Mouse (Mus musculus): ENCODE results near the gene Stag1.

DNA sequence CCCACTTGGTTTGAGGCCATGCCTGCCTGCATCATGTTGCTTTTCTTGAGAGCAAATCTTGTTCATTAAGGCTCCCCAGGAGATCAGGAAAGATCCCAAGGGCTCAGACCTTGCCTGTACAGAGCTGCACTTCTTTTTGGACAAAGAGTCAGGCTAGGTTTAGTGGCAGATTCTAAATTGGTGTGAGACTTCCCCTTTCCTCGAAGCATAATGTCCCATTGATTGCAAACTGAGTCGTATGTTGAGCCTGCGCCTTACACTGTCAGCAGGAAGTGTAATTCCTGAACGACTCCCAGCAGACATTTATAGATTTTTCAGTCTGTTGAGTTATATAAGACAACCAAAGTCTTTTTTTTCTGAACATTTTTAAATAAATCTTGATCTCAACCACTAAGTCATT, 7.1 kb upstream of the Stag1 start:
- TF ChIP-seq POLR2A (IDR thresholded peaks at IDR 0.05; ENCODE audit: borderline replicate concordance, extremely low read depth, low read depth, low read length) (no peak), CTCF (IDR thresholded peaks at IDR 0.05; ENCODE audit: insufficient read depth, low read length) (no peak)
